ENCODE assay signal across 11 mouse cellular contexts in genomic region chr2:122149316-122149715, GRCm38 (mm10). TPM values are rescaled to one million over a fixed set of nuclear protein-coding genes. Genes with fewer than 3 reads are reported as not detected.
DNase-seq lines count a peak whose midpoint lies in the region; ATAC-seq and TF ChIP-seq lines count a peak whose summit lies in the region.
"Had no signal": no experiment of that assay in that cellular context is flagged by ENCODE, and none has a peak within 500 bp of the region (broad histone marks: within the 10 kb centered on the region; RNA-seq: fewer than 3 reads in every experiment).

No protein-coding gene starts in this region.

- no peak overlapping the region for H3K4me2 ChIP-seq in hindbrain, embryonic 12.5 days (replicated peaks)
- peak overlapping the region; percentile 93 for H3K4me2 ChIP-seq in liver, embryonic 13.5 days
- no peak overlapping the region for H3K4me2 ChIP-seq in forebrain, embryonic 15.5 days (replicated peaks)

- peaks cover 50% of the 10 kb centered on the region for H3K79me2 ChIP-seq in C2C12 (ENCODE audit: control insufficient read depth, insufficient read depth)

- H3K9me3 ChIP-seq in hindbrain, embryonic 10.5 days, result no peaks in the 10 kb centered on the region
- no peaks in the 10 kb centered on the region for H3K9me3 ChIP-seq in hindbrain, embryonic 12.5 days (replicated peaks)
- no peaks in the 10 kb centered on the region for H3K9me3 ChIP-seq in liver, embryonic 13.5 days (replicated peaks)
- H3K9me3 ChIP-seq in forebrain, embryonic 15.5 days, result no peaks in the 10 kb centered on the region
- H3K9me3 ChIP-seq: forebrain, embryonic 10.5 days; midbrain, embryonic 13.5 days had no signal

- peak overlapping the region; percentile 79; the same call in 1 of the 2 replicates for H3K4me3 ChIP-seq in hindbrain, embryonic 10.5 days
- no peak overlapping the region for H3K4me3 ChIP-seq in hindbrain, embryonic 12.5 days
- H3K4me3 ChIP-seq in C2C12 (ENCODE audit: insufficient read depth, poor library complexity, severe bottlenecking), result peak overlapping the region; percentile 72
- H3K4me3 ChIP-seq in liver, embryonic 13.5 days (replicated peaks), result peak overlapping the region; percentile 82
- no peak overlapping the region for H3K4me3 ChIP-seq in forebrain, embryonic 15.5 days

- H3K27ac ChIP-seq in hindbrain, embryonic 10.5 days, result no peak overlapping the region
- H3K27ac ChIP-seq in hindbrain, embryonic 12.5 days, result no peak overlapping the region
- no peak overlapping the region for H3K27ac ChIP-seq in liver, embryonic 13.5 days
- H3K27ac ChIP-seq in forebrain, embryonic 15.5 days (replicated peaks), result no peak overlapping the region
- H3K27ac ChIP-seq: forebrain, embryonic 10.5 days; midbrain, embryonic 13.5 days had no signal

- H3K4me1 ChIP-seq in hindbrain, embryonic 10.5 days (replicated peaks), result peaks cover 16% of the 10 kb centered on the region
- H3K4me1 ChIP-seq in hindbrain, embryonic 12.5 days, result peaks cover 9% of the 10 kb centered on the region; the same call in 1 of the 2 replicates
- peaks cover 51% of the 10 kb centered on the region for H3K4me1 ChIP-seq in liver, embryonic 13.5 days (replicated peaks)
- no peaks in the 10 kb centered on the region; the same call in 1 of the 2 replicates for H3K4me1 ChIP-seq in forebrain, embryonic 15.5 days

- H3K79me3 ChIP-seq in C2C12 (ENCODE audit: low read depth), result peaks cover 38% of the 10 kb centered on the region

- no peak for DNase-seq in hindbrain, embryonic 10.5 days (ENCODE audit: low spot score)
- peak; percentile 30 for DNase-seq in T-cell, adult 2 months (ENCODE audit: low spot score)
- no peak for DNase-seq in liver, embryonic 13.5 days
- no peak for DNase-seq in frontal cortex, postnatal 10 days (ENCODE audit: low spot score in 2 of 2)
- DNase-seq: cerebellum, adult 18-20 months had no signal

- WGBS in hindbrain, embryonic 10.5 days, result 92% methylated on average over 6 of the region's 6 CpGs
- WGBS in hindbrain, embryonic 12.5 days, result 92% methylated on average over 6 of the region's 6 CpGs
- 78% methylated on average over 6 of the region's 6 CpGs for WGBS in liver, embryonic 13.5 days (ENCODE audit: insufficient replicate concordance)
- WGBS in forebrain, embryonic 15.5 days, result 93% methylated on average over 6 of the region's 6 CpGs

- H3ac ChIP-seq in C2C12 (ENCODE audit: control insufficient read depth, insufficient read length, low read depth), result no peak overlapping the region

- no peak overlapping the region for H3K9ac ChIP-seq in hindbrain, embryonic 12.5 days
- peak overlapping the region; percentile 89; the same call in 1 of the 2 replicates for H3K9ac ChIP-seq in liver, embryonic 13.5 days
- H3K9ac ChIP-seq in forebrain, embryonic 15.5 days (replicated peaks), result no peak overlapping the region
- H3K9ac ChIP-seq: midbrain, embryonic 13.5 days had no signal

- no peak for TF ChIP-seq CTCF in C2C12 (IDR thresholded peaks at IDR 0.05; ENCODE audit: control insufficient read depth, insufficient read depth, insufficient read length)

- peaks cover 14% of the 10 kb centered on the region for H3K36me3 ChIP-seq in hindbrain, embryonic 10.5 days
- 0 out of 2 replicates have a peak, but pooled peaks cover 1% of the 10 kb centered on the region for H3K36me3 ChIP-seq in hindbrain, embryonic 12.5 days
- peaks cover 45% of the 10 kb centered on the region for H3K36me3 ChIP-seq in C2C12 (ENCODE audit: control insufficient read depth, insufficient read depth)
- peaks cover 33% of the 10 kb centered on the region for H3K36me3 ChIP-seq in liver, embryonic 13.5 days
- H3K36me3 ChIP-seq in forebrain, embryonic 15.5 days, result no peaks in the 10 kb centered on the region
- H3K36me3 ChIP-seq: midbrain, embryonic 13.5 days had no signal

- 0 out of 2 replicates have a peak, but pooled peaks cover 2% of the 10 kb centered on the region for H3K27me3 ChIP-seq in hindbrain, embryonic 10.5 days (ENCODE audit: insufficient read depth, poor library complexity, severe bottlenecking)
- no peaks in the 10 kb centered on the region for H3K27me3 ChIP-seq in hindbrain, embryonic 12.5 days
- H3K27me3 ChIP-seq in C2C12 (ENCODE audit: control insufficient read depth, insufficient read depth, insufficient read length), result no peaks in the 10 kb centered on the region
- H3K27me3 ChIP-seq in liver, embryonic 13.5 days, result no peaks in the 10 kb centered on the region
- no peaks in the 10 kb centered on the region for H3K27me3 ChIP-seq in forebrain, embryonic 15.5 days
- H3K27me3 ChIP-seq: midbrain, embryonic 13.5 days had no signal

- ATAC-seq in hindbrain, embryonic 12.5 days (ENCODE audit: low FRiP score), result no peak
- ATAC-seq in liver, embryonic 13.5 days (ENCODE audit: low read depth), result no peak
- no peak for ATAC-seq in forebrain, embryonic 15.5 days (replicated peaks)
- ATAC-seq: midbrain, embryonic 13.5 days had no signal

TF ChIP-seq in C2C12, 6 proteins besides CTCF, POLR2A, EP300 and RAD21:
- no peak for TF ChIP-seq FOSL1 (IDR thresholded peaks at IDR 0.05; ENCODE audit: insufficient read depth, low read length, poor library complexity, severe bottlenecking)
- TF ChIP-seq MAX (IDR thresholded peaks at IDR 0.05), result no peak
- no peak for TF ChIP-seq CEBPB (IDR thresholded peaks at IDR 0.05; ENCODE audit: low read depth)
- TF ChIP-seq MYOD1 (IDR thresholded peaks at IDR 0.05; ENCODE audit: control insufficient read depth, insufficient read length, low read depth), result no peak

RNA-seq across cellular contexts. Expression of gene B2m, which starts 1.8 kb away (rescaled TPM):
- polyA plus RNA-seq in hindbrain, embryonic 10.5 days (2016; fragmentation: Nextera tagmentation; extraction: Ambion mirVana), result 117 TPM in 2 replicates
- 134 and 143 TPM in 2 replicates for polyA plus RNA-seq in hindbrain, embryonic 12.5 days (2016; fragmentation: Nextera tagmentation; extraction: Ambion mirVana)
- polyA plus RNA-seq in C2C12 (2012; fragmentation: generic; extraction: Trizol), result 215 TPM
- polyA plus RNA-seq in liver, embryonic 13.5 days (2015; fragmentation: Nextera tagmentation; extraction: Ambion mirVana), result 322 and 384 TPM in 2 replicates
- 67.0 and 71.9 TPM in 2 replicates for polyA plus RNA-seq in forebrain, embryonic 15.5 days (2015; fragmentation: Nextera tagmentation; extraction: Ambion mirVana)

RNA-seq across cellular contexts. Expression of gene Trim69, which starts 11.2 kb away (rescaled TPM):
- 0.09 TPM in 1 of 2 replicates, not detected in the other for polyA plus RNA-seq in hindbrain, embryonic 10.5 days (2016; fragmentation: Nextera tagmentation; extraction: Ambion mirVana)
- polyA plus RNA-seq in hindbrain, embryonic 12.5 days (2016; fragmentation: Nextera tagmentation; extraction: Ambion mirVana), result not detected in 2 replicates
- 0.06 TPM for polyA plus RNA-seq in C2C12 (2012; fragmentation: generic; extraction: Trizol)
- not detected in 2 replicates for polyA plus RNA-seq in liver, embryonic 13.5 days (2015; fragmentation: Nextera tagmentation; extraction: Ambion mirVana)
- polyA plus RNA-seq in forebrain, embryonic 15.5 days (2015; fragmentation: Nextera tagmentation; extraction: Ambion mirVana), result not detected in 2 replicates
- polyA plus RNA-seq: forebrain, embryonic 10.5 days; hindbrain, embryonic 11.5 days; midbrain, embryonic 13.5 days had no signal

RNA-seq across cellular contexts. Expression of gene Spg11, which starts 31.1 kb away (rescaled TPM):
- polyA plus RNA-seq in hindbrain, embryonic 10.5 days (2016; fragmentation: Nextera tagmentation; extraction: Ambion mirVana), result 11.2 and 11.5 TPM in 2 replicates
- polyA plus RNA-seq in hindbrain, embryonic 12.5 days (2016; fragmentation: Nextera tagmentation; extraction: Ambion mirVana), result 13.6 and 14.2 TPM in 2 replicates
- 4.2 TPM for polyA plus RNA-seq in C2C12 (2012; fragmentation: generic; extraction: Trizol)
- polyA plus RNA-seq in liver, embryonic 13.5 days (2015; fragmentation: Nextera tagmentation; extraction: Ambion mirVana), result 3.5 and 3.6 TPM in 2 replicates
- 8.4 and 9.9 TPM in 2 replicates for polyA plus RNA-seq in forebrain, embryonic 15.5 days (2015; fragmentation: Nextera tagmentation; extraction: Ambion mirVana)

RNA-seq across cellular contexts. Expression of gene Patl2, which starts 36.7 kb away (rescaled TPM):
- polyA plus RNA-seq in hindbrain, embryonic 10.5 days (2016; fragmentation: Nextera tagmentation; extraction: Ambion mirVana), result not detected in 2 replicates
- polyA plus RNA-seq in hindbrain, embryonic 12.5 days (2016; fragmentation: Nextera tagmentation; extraction: Ambion mirVana), result not detected in 2 replicates
- polyA plus RNA-seq in C2C12 (2012; fragmentation: generic; extraction: Trizol), result not detected
- polyA plus RNA-seq in liver, embryonic 13.5 days (2015; fragmentation: Nextera tagmentation; extraction: Ambion mirVana), result 0.06 TPM in 2 replicates
- polyA plus RNA-seq in forebrain, embryonic 15.5 days (2015; fragmentation: Nextera tagmentation; extraction: Ambion mirVana), result not detected in 2 replicates
- polyA plus RNA-seq: forebrain, embryonic 10.5 days; midbrain, embryonic 13.5 days had no signal

RNA-seq across cellular contexts. Expression of gene Terb2, which starts 36.8 kb away (rescaled TPM):
- polyA plus RNA-seq in hindbrain, embryonic 10.5 days (2016; fragmentation: Nextera tagmentation; extraction: Ambion mirVana), result not detected in 2 replicates
- polyA plus RNA-seq in hindbrain, embryonic 12.5 days (2016; fragmentation: Nextera tagmentation; extraction: Ambion mirVana), result not detected in 2 replicates
- not detected for polyA plus RNA-seq in C2C12 (2012; fragmentation: generic; extraction: Trizol)
- polyA plus RNA-seq in liver, embryonic 13.5 days (2015; fragmentation: Nextera tagmentation; extraction: Ambion mirVana), result not detected in 2 replicates
- not detected in 2 replicates for polyA plus RNA-seq in forebrain, embryonic 15.5 days (2015; fragmentation: Nextera tagmentation; extraction: Ambion mirVana)
- polyA plus RNA-seq: forebrain, embryonic 10.5 days; hindbrain, embryonic 11.5 days; midbrain, embryonic 13.5 days had no signal

Comparison
In these comparisons a context has a peak if more than half of its experiments do, and no peak if none do; other contexts are left out.
1. H3K4me3 ChIP-seq: peak in hindbrain, embryonic 10.5 days (single experiment), C2C12 (single experiment) and liver, embryonic 13.5 days (single experiment); none in hindbrain, embryonic 12.5 days (single experiment) and forebrain, embryonic 15.5 days (single experiment).